ENCODE assay signal across 23 mouse cellular contexts in genomic region chr16:14477510-14478300, GRCm38 (mm10).
DNase-seq lines count a peak whose midpoint lies in the region; ATAC-seq and TF ChIP-seq lines count a peak whose summit lies in the region.
"Had no signal": no experiment of that assay in that cellular context is flagged by ENCODE, and none has a peak within 500 bp of the region (broad histone marks: within the 10 kb centered on the region; RNA-seq: fewer than 3 reads in every experiment).

No protein-coding gene starts in this region.

- H3K4me1 ChIP-seq in limb, embryonic 11.5 days (ENCODE audit: control insufficient read depth, insufficient read depth, low read length), result no peaks in the 10 kb centered on the region
- H3K4me1 ChIP-seq in limb, embryonic 10.5 days, result no peaks in the 10 kb centered on the region
- H3K4me1 ChIP-seq: embryonic facial prominence, embryonic 12.5 days; heart, embryonic 13.5 days; hindbrain, embryonic 15.5 days; intestine, embryonic 15.5 days; kidney, embryonic 15.5 days; midbrain, embryonic 13.5 days had no signal

- DNase-seq in adrenal gland, adult 2 months, result peak; percentile 13
- DNase-seq in adrenal gland, adult 8-10 months, result no peak
- peak; percentile 9 for DNase-seq in limb, embryonic 11.5 days (ENCODE audit: low spot score)
- no peak for DNase-seq in limb, embryonic 10.5 days (ENCODE audit: low spot score)
- no peak for DNase-seq in gastrocnemius, postnatal 25 days
- no peak for DNase-seq in layer of hippocampus, adult 9-11 months
- DNase-seq: cerebellum, adult 2 months; heart, postnatal 36 days; lung, embryonic 14.5 days; lung, postnatal 36 days; spleen, adult 18-20 months; thymus, adult 2 months had no signal

- no peaks in the 10 kb centered on the region for H3K27me3 ChIP-seq in limb, embryonic 11.5 days (ENCODE audit: control insufficient read depth, insufficient read depth, low read length)
- no peaks in the 10 kb centered on the region for H3K27me3 ChIP-seq in limb, embryonic 10.5 days (ENCODE audit: low read depth, poor library complexity, severe bottlenecking)
- no peaks in the 10 kb centered on the region for H3K27me3 ChIP-seq in myocyte (ENCODE audit: control insufficient read depth, insufficient read depth, insufficient read length)
- H3K27me3 ChIP-seq: embryonic facial prominence, embryonic 12.5 days; hindbrain, embryonic 15.5 days; intestine, embryonic 15.5 days; kidney, embryonic 15.5 days; midbrain, embryonic 13.5 days had no signal

- WGBS in limb, embryonic 11.5 days, result 86% methylated on average over 10 of the region's 10 CpGs
- WGBS in limb, embryonic 10.5 days, result 83% methylated on average over 10 of the region's 10 CpGs

- H3K79me2 ChIP-seq in myocyte (ENCODE audit: control insufficient read depth, insufficient read depth), result no peaks in the 10 kb centered on the region

- no peak overlapping the region for H3K4me3 ChIP-seq in limb, embryonic 11.5 days (ENCODE audit: low read depth, low read length)
- H3K4me3 ChIP-seq in limb, embryonic 10.5 days, result no peak overlapping the region
- no peak overlapping the region for H3K4me3 ChIP-seq in myocyte
- H3K4me3 ChIP-seq: embryonic facial prominence, embryonic 12.5 days; erythroblast, embryonic 14.5 days; heart, embryonic 13.5 days; hindbrain, embryonic 15.5 days; intestine, embryonic 15.5 days; kidney, embryonic 15.5 days; midbrain, embryonic 13.5 days had no signal

- H3K4me2 ChIP-seq in limb, embryonic 11.5 days (ENCODE audit: low read depth, severe bottlenecking), result no peak overlapping the region
- H3K4me2 ChIP-seq in myocyte (ENCODE audit: low read depth), result no peak overlapping the region
- H3K4me2 ChIP-seq: embryonic facial prominence, embryonic 12.5 days; heart, embryonic 13.5 days; hindbrain, embryonic 15.5 days; intestine, embryonic 15.5 days; kidney, embryonic 15.5 days; lung, embryonic 14.5 days; midbrain, embryonic 13.5 days had no signal

- H3ac ChIP-seq in myocyte (ENCODE audit: control insufficient read depth, insufficient read length), result no peak overlapping the region

- no peak overlapping the region for H3K27ac ChIP-seq in limb, embryonic 11.5 days (replicated peaks; ENCODE audit: low read depth, low read length)
- no peak overlapping the region for H3K27ac ChIP-seq in limb, embryonic 10.5 days
- H3K27ac ChIP-seq: embryonic facial prominence, embryonic 12.5 days; heart, embryonic 13.5 days; hindbrain, embryonic 15.5 days; intestine, embryonic 15.5 days; kidney, embryonic 15.5 days; midbrain, embryonic 13.5 days had no signal

- no peak overlapping the region for H3K9ac ChIP-seq in limb, embryonic 11.5 days (ENCODE audit: low read length)
- H3K9ac ChIP-seq: embryonic facial prominence, embryonic 12.5 days; heart, embryonic 13.5 days; hindbrain, embryonic 15.5 days; intestine, embryonic 15.5 days; kidney, embryonic 15.5 days; lung, embryonic 14.5 days; midbrain, embryonic 13.5 days had no signal

- no peak for ATAC-seq in limb, embryonic 11.5 days (ENCODE audit: insufficient number of reproducible peaks, low FRiP score, low TSS enrichment, low read depth)
- peak; percentile 49 for ATAC-seq in granulocyte monocyte progenitor cell, adult 5-6 weeks (replicated peaks; ENCODE audit: poor library complexity, severe bottlenecking)
- ATAC-seq: CD4-positive, CD25-positive, alpha-beta regulatory T cell, adult 4 months; forebrain, embryonic 14.5 days; intestine, embryonic 15.5 days; midbrain, embryonic 13.5 days had no signal

- no peak for TF ChIP-seq POLR2A in myocyte (IDR thresholded peaks at IDR 0.05; ENCODE audit: insufficient read length, low read depth)

- no peaks in the 10 kb centered on the region for H3K9me3 ChIP-seq in limb, embryonic 11.5 days (ENCODE audit: control insufficient read depth, low read length)
- H3K9me3 ChIP-seq in limb, embryonic 10.5 days (replicated peaks), result no peaks in the 10 kb centered on the region
- H3K9me3 ChIP-seq: embryonic facial prominence, embryonic 12.5 days; heart, embryonic 13.5 days; hindbrain, embryonic 15.5 days; intestine, embryonic 15.5 days; kidney, embryonic 15.5 days; midbrain, embryonic 13.5 days had no signal

- H3K36me3 ChIP-seq in limb, embryonic 11.5 days (ENCODE audit: control insufficient read depth, insufficient read depth, low read length), result peaks cover 2% of the 10 kb centered on the region; the same call in 1 of the 2 replicates
- H3K36me3 ChIP-seq in limb, embryonic 10.5 days, result peaks cover 26% of the 10 kb centered on the region
- peaks cover 12% of the 10 kb centered on the region for H3K36me3 ChIP-seq in myocyte (ENCODE audit: control insufficient read depth, insufficient read depth)
- H3K36me3 ChIP-seq: intestine, embryonic 15.5 days had no signal

TF ChIP-seq in myocyte, 11 proteins besides CTCF, POLR2A, EP300 and RAD21:
- TF ChIP-seq SRF (IDR thresholded peaks at IDR 0.05; ENCODE audit: control insufficient read depth, insufficient read length, low read depth) (no peak), POLR2AphosphoS2 (IDR thresholded peaks at IDR 0.05; ENCODE audit: insufficient read length, low read depth) (peak; percentile 54)

Comparison
In these comparisons a context has a peak if more than half of its experiments do, and no peak if none do; other contexts are left out.
1. DNase-seq: peak in adrenal gland, adult 2 months (single experiment) and limb, embryonic 11.5 days (single experiment); none in adrenal gland, adult 8-10 months (single experiment), limb, embryonic 10.5 days (single experiment), gastrocnemius, postnatal 25 days (single experiment) and layer of hippocampus, adult 9-11 months (single experiment).